Mouse (Mus musculus) MN1 (cell line): ENCODE measurements around the gene Tdgf1.

ENCODE experiments used
- DNase-seq: peaks from one replicate; pipeline ENCODE4 v3.0.0-alpha.2; 2016; ENCODE audit warnings: low spot score

Tdgf1 gene

GRCm38 (mm10) chr9:110945926-110946325, at the start of gene Tdgf1:
TSS of gene Tdgf1 (minus strand) at chr9:110946158.
- DNase-seq: no peak

- DNase-seq: peak; percentile 76
These were observed 48.8 kb upstream of the Tdgf1 start for GRCm38 (mm10) chr9:110994716-110995172.

DNA sequence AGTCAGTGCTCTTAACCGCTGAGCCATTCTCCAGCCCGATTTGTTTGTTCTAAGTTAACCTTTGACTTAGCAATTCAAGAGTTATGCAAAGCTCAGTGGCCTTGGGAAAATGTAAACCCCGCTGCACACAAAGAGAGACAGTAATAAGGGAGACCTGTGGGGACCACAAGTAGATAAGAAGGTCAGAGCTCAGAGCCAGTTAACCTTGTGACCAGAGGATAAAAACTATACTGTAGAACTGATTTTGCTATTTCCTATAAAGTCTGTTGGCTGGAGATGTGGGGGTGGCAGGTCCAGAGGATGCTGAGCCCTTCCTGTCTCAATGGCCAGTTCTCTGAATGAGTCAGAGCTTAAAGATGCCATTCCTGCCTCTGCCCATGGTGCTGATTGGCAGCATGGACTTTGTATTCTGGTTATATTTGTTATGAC, 47.3 kb upstream of the Tdgf1 start:
- no peak for DNase-seq

DNA sequence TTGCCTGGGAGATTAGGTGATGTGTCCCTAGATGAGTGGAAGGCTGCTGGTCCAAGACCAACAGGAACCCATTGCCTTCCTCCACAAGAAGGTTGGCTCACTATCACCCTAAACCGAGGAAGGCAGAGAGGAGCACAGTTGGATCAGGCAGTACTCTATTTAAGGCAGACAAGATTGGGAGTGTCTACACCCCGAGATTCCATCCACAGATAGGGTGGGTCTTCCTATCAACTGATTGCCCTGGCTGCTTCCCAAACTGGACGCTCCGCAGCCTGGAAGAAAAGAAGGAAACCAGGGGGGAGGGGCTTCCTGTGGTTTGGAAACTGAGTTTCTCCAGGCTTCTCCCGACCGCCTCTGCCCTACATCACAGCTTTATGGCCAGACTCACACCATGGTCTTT, 44.2 kb upstream of the Tdgf1 start, which contains the start of gene Rtp3:
Gene Rtp3, minus strand, starts transcription at position 380 of the 400 bp plus-strand sequence.
- no peak for DNase-seq

DNA sequence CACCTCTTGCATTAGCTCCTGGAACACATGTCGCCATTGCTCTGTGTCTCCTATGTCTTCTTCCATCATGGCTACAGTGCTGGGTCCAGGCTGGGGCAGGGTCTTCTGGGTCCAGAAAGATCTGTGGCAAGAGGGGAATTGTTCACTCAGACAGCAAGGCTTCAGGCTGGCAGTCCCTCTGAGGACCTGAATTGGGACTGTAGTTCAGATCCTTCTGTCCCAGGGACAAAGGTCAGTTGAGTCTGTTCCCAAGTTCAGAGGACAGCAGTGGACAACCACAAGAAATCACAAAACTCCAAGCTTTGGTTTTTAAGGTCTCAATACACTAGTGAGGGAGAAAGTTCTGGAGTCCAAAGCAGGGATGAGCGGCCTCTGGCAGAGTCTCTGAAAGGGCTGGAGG, 43.6 kb upstream of the Tdgf1 start:
- DNase-seq: no peak

- no peak for DNase-seq
These were observed 43.2 kb upstream of the Tdgf1 start for GRCm38 (mm10) chr9:110989141-110989540.

GRCm38 (mm10) chr9:110988078-110988477, 42.1 kb upstream of the Tdgf1 start:
- no peak for DNase-seq

DNA sequence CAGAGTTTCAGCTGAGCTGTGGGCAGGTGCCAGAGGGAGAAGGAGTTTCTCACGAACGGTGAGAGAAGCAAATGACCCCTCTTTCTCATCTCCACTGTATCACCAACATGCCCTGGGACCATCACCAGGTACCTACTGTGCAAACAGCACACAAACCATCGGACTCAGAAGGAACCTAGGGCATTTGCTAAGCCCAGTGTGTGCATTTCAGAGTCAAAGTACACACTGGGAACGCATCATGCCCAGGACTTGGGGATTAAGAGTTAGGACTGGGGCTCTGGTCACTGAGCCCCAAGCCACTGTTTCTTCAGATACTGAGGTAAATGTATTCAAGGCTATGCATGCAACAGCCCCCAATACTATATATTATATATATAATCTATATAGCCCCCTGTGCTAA, 41.4 kb upstream of the Tdgf1 start:
- DNase-seq: no peak

DNA sequence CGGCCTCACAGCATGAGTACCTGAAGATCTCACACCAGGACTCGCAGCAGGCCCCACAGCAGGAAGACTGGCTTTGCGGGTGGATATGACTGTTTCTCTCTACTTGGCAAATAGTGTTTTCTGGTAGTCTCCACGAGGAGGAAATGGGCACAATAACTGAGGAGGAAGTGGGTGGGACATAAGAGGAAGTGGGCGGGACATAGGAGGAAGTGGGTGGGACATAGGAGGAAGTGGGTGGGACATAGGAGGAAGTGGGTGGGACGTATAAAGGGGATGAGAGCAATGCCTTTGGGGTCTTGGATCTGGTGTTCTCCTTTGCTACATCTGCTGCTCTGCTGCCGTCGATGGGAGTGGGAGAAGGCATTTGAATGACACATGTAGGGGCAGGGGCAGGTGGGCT, 40.0 kb upstream of the Tdgf1 start:
- no peak for DNase-seq

DNA sequence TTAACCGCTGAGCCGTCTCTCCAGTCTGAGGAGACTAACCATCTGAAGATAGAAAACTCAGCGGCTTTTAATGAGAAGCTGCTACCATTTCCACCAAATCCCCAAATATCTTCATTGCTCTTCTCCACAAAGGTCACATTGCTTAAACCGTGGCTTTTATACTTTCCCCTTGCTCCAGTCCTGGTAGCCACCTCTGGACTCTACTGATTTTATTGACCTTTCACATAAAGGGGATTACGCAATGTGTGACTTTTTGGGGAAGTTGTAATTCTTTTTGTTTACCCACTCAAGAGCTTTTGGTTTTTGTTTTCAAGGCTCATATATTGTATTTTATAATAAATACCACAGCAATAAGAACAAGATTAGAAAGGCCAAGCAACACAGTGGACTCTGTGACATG, 39.6 kb upstream of the Tdgf1 start:
- DNase-seq: no peak

DNA sequence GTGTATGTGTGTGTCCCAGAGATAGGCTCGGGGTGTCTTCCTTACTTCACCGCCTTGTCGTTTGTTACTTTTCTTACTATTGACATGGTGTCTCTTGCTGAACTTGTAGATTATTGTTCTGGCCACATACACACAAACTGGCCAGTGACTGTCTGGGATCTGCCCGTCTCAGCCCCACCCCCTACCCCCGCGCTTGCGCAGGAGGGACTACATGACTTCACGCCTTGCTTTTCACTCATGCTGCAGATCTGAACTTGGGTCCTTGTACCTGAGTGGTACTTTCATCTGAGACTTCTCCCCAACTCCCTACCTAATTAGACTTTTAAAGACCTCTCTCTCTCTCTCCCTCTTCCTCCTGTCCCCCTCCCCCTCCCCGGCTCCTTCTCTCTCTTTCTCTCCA, 38.1 kb upstream of the Tdgf1 start:
- no peak for DNase-seq

GRCm38 (mm10) chr9:110982351-110982750, 36.4 kb upstream of the Tdgf1 start:
- DNase-seq: no peak

DNA sequence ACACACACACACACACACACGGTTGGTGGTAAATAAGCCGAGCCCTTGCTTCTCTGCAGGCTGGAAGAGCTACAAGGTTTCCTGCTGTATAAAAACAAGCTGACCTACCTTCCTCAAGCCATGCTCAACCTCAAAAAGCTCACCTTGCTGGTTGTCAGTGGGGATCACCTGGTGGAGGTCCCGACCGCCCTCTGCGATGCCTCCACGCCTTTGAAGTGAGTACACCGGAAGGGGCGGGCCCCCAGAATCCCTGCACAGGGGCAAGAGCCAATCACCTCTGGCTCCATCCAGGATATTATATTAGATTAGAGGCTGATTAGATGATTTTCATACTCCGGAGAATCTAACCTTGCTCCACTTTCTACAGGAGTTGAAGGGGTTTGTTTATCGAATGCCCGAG, 33.5 kb upstream of the Tdgf1 start:
- no peak for DNase-seq

DNA sequence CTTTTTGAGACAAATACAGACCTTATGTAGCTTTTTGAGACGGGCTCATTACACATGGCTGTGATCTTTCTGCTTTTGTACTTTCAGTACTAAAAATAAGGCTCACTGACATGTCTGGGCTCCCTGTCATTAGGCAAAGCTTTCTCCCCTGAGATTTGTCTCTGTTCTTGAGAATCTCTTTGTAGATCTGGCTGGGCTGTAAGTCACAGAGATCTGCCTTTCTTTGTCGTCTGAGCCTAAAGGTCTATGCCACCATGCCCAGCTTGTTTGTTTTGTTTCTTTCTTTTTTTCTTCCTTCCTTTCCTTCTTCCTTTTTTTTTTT, 19.9 kb upstream of the Tdgf1 start:
- DNase-seq: no peak

DNA sequence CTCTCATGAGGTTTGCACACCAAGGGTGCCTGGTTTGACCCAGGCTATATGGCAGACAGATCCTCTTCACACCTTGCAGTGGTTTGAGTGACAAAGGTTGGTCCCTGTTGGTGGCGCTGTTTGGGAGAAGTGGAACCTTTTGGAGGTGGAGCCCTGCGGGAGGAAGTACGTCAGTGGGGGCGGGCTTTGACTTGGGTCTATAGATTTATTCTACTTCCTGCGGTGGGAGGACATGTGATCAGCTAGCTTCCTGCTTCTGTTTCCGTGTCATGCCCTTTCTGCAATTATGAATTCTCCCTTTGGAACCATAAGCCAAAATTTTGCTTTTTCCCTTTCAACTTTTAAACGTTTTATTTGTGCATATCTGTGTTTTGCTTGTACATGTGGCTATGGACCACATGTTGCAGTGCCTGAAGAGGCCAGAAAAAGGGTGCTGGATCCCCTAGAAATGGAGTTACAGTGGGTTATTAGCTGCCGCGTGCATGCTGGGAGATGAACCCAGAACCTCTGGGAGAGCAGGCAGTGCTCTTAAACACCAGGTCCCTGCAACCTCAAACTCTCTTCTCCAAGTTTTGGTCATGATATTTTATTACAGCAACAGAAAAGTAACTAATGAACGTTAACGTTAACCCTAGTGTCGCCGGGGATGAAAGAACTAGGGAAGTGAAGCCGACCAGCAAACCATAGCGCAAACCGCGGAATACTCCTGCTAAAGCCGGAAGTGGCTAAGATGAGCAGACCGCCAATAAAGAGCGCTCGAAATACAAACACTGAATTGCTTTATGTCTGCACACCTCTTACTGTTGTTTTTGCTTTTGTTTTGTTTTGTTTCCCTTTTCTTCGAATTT, 19.3 kb upstream of the Tdgf1 start:
- no peak for DNase-seq

DNA sequence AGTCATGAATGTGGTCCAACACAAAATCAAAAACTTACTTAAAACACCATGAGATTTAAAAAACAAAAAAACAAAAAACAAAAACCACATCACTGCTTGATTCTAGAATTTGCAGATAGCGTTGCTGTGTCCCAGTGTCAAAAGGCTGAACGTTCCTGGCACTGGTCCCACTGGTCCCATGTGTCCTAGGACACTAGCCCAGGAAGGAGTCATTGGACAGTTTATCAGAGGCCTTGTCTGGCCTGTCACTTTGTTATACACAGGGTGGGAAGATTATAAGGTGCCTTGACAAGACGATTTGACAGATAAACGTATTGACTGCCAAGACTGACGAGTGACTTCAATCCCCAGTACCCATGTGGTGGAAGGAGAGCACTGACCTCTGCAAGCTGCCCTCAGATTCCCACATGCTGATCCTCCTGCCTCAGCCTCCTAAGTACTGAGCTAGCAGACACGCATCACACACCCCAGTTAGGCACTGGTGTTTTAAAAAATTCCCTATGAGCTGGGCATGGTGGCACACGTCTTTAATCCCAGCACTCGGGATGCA, 17.7 kb upstream of the Tdgf1 start:
- DNase-seq: no peak

GRCm38 (mm10) chr9:110961386-110961785, 15.4 kb upstream of the Tdgf1 start:
- no peak for DNase-seq

DNA sequence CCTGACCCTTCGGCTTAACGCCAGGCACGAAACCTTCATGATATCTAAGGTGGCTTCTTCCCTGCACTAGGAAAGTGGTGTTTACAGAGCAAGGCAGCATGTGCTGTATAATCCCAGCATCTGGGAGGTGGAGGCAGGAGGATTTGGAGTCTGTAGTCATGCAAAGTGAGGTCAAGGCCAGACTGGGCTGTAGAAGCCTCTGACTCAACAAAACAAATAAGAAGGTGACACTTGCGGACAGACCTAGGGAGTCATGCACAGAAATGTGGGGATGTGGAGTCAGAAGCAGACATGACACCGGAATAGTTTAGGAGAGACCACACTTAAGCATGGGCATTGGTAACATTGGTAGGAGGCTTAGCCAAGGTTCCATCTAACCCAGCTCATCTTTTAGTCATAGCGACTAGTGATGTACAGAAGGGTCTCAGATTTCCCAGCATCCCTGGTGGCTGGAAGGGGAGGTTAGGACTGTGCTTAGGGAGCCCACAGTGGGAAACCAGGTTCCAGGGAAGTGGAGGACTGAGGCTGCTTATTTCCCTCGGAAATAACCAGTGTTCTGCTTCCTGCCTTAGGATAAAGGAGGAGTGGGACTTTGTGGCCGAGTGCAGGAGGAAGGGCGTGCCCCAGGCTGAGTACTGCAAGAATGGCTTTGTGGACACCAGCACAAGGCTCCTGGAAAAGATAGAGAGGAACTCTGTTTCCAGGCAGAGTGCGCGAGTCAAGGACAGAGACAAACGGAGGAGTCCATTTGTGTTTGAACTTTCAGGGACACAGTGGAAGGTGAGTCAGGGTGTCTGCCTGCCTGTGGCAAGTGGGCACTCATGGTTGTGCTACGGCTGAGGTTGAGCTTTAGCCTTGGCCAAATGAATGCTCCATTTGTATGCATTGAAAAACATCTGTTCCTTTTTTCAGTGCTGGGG, 14.5 kb upstream of the Tdgf1 start:
- DNase-seq: no peak

DNA sequence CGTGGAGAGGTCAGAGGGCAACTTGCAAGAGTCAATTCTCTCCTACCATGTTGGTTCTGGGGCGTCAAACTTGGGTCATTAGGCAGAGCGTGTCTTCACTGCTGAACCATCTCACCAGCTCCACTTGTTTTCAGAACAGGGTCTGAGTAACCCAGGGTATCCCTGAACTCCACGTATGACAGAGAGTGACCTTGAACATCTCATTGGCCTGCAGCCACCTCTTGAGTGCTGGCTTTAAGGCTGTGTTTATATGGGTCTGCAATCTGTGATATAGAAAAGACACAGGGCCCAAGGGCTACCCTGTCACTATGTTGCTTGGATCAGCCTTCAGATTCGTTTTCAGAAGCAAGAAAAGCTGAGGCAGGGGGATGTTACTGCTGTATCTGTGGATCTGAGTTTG, 13.7 kb upstream of the Tdgf1 start:
- DNase-seq: no peak

GRCm38 (mm10) chr9:110955962-110956361, 10.0 kb upstream of the Tdgf1 start:
- DNase-seq: no peak

DNA sequence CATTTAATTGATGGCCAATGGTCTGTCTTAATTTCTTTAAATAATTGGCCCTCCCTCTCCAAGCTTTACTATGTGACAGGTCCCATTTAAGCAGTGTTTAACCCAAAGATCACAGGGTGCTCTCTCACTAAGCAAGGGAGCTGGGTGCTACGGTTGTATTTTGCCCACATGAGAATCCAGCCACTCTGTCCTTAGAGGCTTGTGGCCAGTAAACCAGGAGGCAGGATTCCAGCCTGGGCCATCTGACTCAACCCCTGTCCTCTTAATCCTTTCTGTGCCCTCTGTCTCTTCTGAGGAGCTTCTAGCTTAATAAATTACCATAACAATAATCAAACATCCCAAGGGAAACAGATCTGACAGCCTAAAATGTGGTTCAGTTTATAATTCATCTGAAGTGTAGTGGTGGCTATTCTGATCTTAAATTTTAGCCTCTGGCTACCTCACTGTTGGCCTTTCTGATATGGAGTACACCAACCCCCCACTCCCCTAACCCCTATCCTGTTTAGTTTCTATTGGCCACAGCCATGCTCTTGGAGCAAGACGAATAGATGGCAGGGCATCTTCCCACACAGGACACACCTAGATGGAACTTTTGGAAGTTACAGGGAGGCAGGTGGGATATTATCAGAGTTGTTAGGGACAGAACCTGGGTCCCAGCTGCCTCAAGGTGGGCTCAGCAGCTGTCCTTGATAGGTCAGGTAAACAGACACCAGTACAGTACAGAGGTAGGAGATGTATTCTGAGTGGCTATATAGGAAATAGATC, 8.9 kb upstream of the Tdgf1 start:
- no peak for DNase-seq
